Mouse (Mus musculus): ENCODE results near the gene Cep83. TPM values are rescaled to one million over a fixed set of nuclear protein-coding genes. Genes with fewer than 3 reads are reported as not detected.
"Not testable (repeated sequence)": the region's sequence is repeated elsewhere in the genome, so short reads cannot be mapped to it uniquely, and the experiment has no call there.

The Cep83 gene
- 4.0 and 4.1 TPM in 2 replicates for polyA plus RNA-seq (2012; rRNA removed)

GRCm38 (mm10) chr10:94688420-94689175 lies at the start of gene Cep83:
Cep83 (plus strand) TSS chr10:94688654.
- DNase-seq (ENCODE audit: low read depth) = no peak

- no peak for DNase-seq (ENCODE audit: low read depth)
These were observed 49.2 kb upstream of the Cep83 start for GRCm38 (mm10) chr10:94639281-94639680.

GRCm38 (mm10) chr10:94640067-94640466 lies 48.4 kb upstream of the Cep83 start:
- no peak for DNase-seq (ENCODE audit: low read depth)

GRCm38 (mm10) chr10:94664036-94664435 lies 24.4 kb upstream of the Cep83 start:
- no peak for DNase-seq (ENCODE audit: low read depth)

GRCm38 (mm10) chr10:94664455-94664854 lies 24.0 kb upstream of the Cep83 start:
- no peak for DNase-seq (ENCODE audit: low read depth)

GRCm38 (mm10) chr10:94668147-94668546 lies 20.3 kb upstream of the Cep83 start:
- no peak for DNase-seq (ENCODE audit: low read depth)

- no peak for DNase-seq (ENCODE audit: low read depth)
These were observed 544 bp upstream of the Cep83 start for GRCm38 (mm10) chr10:94687801-94688419.

GRCm38 (mm10) chr10:94689176-94689510 lies 689 bp downstream of the Cep83 start:
- DNase-seq (ENCODE audit: low read depth) = no peak

GRCm38 (mm10) chr10:94690376-94690775 lies 1.9 kb downstream of the Cep83 start:
- DNase-seq (ENCODE audit: low read depth) = no peak

- no peak for DNase-seq (ENCODE audit: low read depth)
These were observed 3.7 kb downstream of the Cep83 start for GRCm38 (mm10) chr10:94692163-94692562.

- DNase-seq (ENCODE audit: low read depth) = no peak
These were observed 17.3 kb downstream of the Cep83 start for GRCm38 (mm10) chr10:94705643-94706258.

GRCm38 (mm10) chr10:94706695-94707094 lies 18.2 kb downstream of the Cep83 start:
- no peak for DNase-seq (ENCODE audit: low read depth)

- DNase-seq (ENCODE audit: low read depth) = no peak
These were observed 21.3 kb downstream of the Cep83 start for GRCm38 (mm10) chr10:94709622-94710319.

- DNase-seq (ENCODE audit: low read depth) = no peak
These were observed 21.9 kb downstream of the Cep83 start for GRCm38 (mm10) chr10:94710320-94710695.

- no peak for DNase-seq (ENCODE audit: low read depth)
These were observed 31.8 kb downstream of the Cep83 start for GRCm38 (mm10) chr10:94720300-94720699.

- DNase-seq (ENCODE audit: low read depth) = not testable (repeated sequence)
These were observed 39.6 kb downstream of the Cep83 start for GRCm38 (mm10) chr10:94728053-94728452.

- no peak for DNase-seq (ENCODE audit: low read depth)
These were observed 42.0 kb downstream of the Cep83 start for GRCm38 (mm10) chr10:94730445-94730844.

- DNase-seq (ENCODE audit: low read depth) = no peak
These were observed 46.4 kb downstream of the Cep83 start for GRCm38 (mm10) chr10:94734829-94735228.

- no peak for DNase-seq (ENCODE audit: low read depth)
These were observed 51.8 kb downstream of the Cep83 start for GRCm38 (mm10) chr10:94740221-94740620.

- no peak for DNase-seq (ENCODE audit: low read depth)
These were observed 53.0 kb downstream of the Cep83 start for GRCm38 (mm10) chr10:94741459-94741858.

GRCm38 (mm10) chr10:94747011-94747410 lies 58.6 kb downstream of the Cep83 start:
- no peak for DNase-seq (ENCODE audit: low read depth)

GRCm38 (mm10) chr10:94771496-94771895 lies 83.0 kb downstream of the Cep83 start:
- no peak for DNase-seq (ENCODE audit: low read depth)

Data from gonadal fat pad, adult 2 months (tissue).